Mouse (Mus musculus): ENCODE measurements around the gene Hopx. TPM values are rescaled to one million over a fixed set of nuclear protein-coding genes. Genes with fewer than 3 reads are reported as not detected.

The Hopx gene
- polyA plus RNA-seq, 1 experiment from 2014 or later = 49.0 TPM

GRCm38 (mm10) chr5:77061372-77062038 lies 53.4 kb downstream of the Hopx start:
- DNase-seq (ENCODE audit: low spot score) (peak; percentile 40), ATAC-seq (peak; percentile 55; the same call in 1 of the 2 replicates)
- Histone ChIP-seq H3K4me1 (ENCODE audit: insufficient read depth, low read depth, low read length) (no peaks in the 10 kb centered on the region), H3K27me3 (replicated peaks; ENCODE audit: insufficient read depth, low read length) (no peaks in the 10 kb centered on the region), H3K4me3 (ENCODE audit: low read depth, low read length) (peak overlapping the region; percentile 2; the same call in 1 of the 2 replicates), H3K9me3 (ENCODE audit: low read length) (no peaks in the 10 kb centered on the region), H3K27ac (ENCODE audit: low read length) (no peak overlapping the region), H3K4me2 (replicated peaks; ENCODE audit: low read depth, low read length) (peak overlapping the region; percentile 22; the same call in 1 of the 2 replicates), H3K36me3 (ENCODE audit: insufficient read depth, low read length) (no peaks in the 10 kb centered on the region), H3K9ac (replicated peaks; ENCODE audit: low read depth) (no peak overlapping the region)
- 30% methylated on average over 17 of the region's 17 CpGs for WGBS
- TF ChIP-seq CTCF (IDR thresholded peaks at IDR 0.05) (peak; percentile 93), EP300 (IDR thresholded peaks at IDR 0.05) (no peak)

- H3K9me3 ChIP-seq (ENCODE audit: low read length) = no peaks in the 10 kb centered on the region
- ATAC-seq = no peak
- DNase-seq (ENCODE audit: low spot score) = no peak
- H3K36me3 ChIP-seq (ENCODE audit: insufficient read depth, low read length) = no peaks in the 10 kb centered on the region
- H3K27ac ChIP-seq (ENCODE audit: low read length) = no peak overlapping the region
- no peak overlapping the region for H3K9ac ChIP-seq (replicated peaks; ENCODE audit: low read depth)
- 42% methylated on average over 10 of the region's 10 CpGs for WGBS
- TF ChIP-seq EP300 (IDR thresholded peaks at IDR 0.05) = no peak
- no peak for TF ChIP-seq CTCF (IDR thresholded peaks at IDR 0.05)
- no peak overlapping the region for H3K4me3 ChIP-seq (ENCODE audit: low read depth, low read length)
- no peaks in the 10 kb centered on the region for H3K27me3 ChIP-seq (replicated peaks; ENCODE audit: insufficient read depth, low read length)
- no peak overlapping the region for H3K4me2 ChIP-seq (replicated peaks; ENCODE audit: low read depth, low read length)
- no peaks in the 10 kb centered on the region for H3K4me1 ChIP-seq (ENCODE audit: insufficient read depth, low read depth, low read length)
Observed at GRCm38 (mm10) chr5:77060363-77060762, 54.6 kb downstream of the Hopx start.

GRCm38 (mm10) chr5:77056881-77057440 lies 58.0 kb downstream of the Hopx start:
- DNase-seq (ENCODE audit: low spot score) (no peak), ATAC-seq (no peak)
- no peaks in the 10 kb centered on the region for H3K27me3 ChIP-seq (replicated peaks; ENCODE audit: insufficient read depth, low read length)
- no peak overlapping the region for H3K9ac ChIP-seq (replicated peaks; ENCODE audit: low read depth)
- no peak overlapping the region for H3K4me3 ChIP-seq (ENCODE audit: low read depth, low read length)
- no peaks in the 10 kb centered on the region for H3K9me3 ChIP-seq (ENCODE audit: low read length)
- H3K4me2 ChIP-seq (replicated peaks; ENCODE audit: low read depth, low read length) = no peak overlapping the region
- H3K4me1 ChIP-seq (ENCODE audit: insufficient read depth, low read depth, low read length) = no peaks in the 10 kb centered on the region
- H3K36me3 ChIP-seq (ENCODE audit: insufficient read depth, low read length) = no peaks in the 10 kb centered on the region
- H3K27ac ChIP-seq (ENCODE audit: low read length) = no peak overlapping the region
- no peak for TF ChIP-seq EP300 (IDR thresholded peaks at IDR 0.05)
- no peak for TF ChIP-seq CTCF (IDR thresholded peaks at IDR 0.05)
- 68% methylated on average over 12 of the region's 12 CpGs for WGBS

GRCm38 (mm10) chr5:77052616-77053015 lies 62.3 kb downstream of the Hopx start:
- no peak for TF ChIP-seq CTCF (IDR thresholded peaks at IDR 0.05)
- TF ChIP-seq EP300 (IDR thresholded peaks at IDR 0.05) = no peak
- ATAC-seq = no peak
- Histone ChIP-seq H3K4me2 (replicated peaks; ENCODE audit: low read depth, low read length) (no peak overlapping the region), H3K9me3 (ENCODE audit: low read length) (no peaks in the 10 kb centered on the region), H3K27me3 (replicated peaks; ENCODE audit: insufficient read depth, low read length) (no peaks in the 10 kb centered on the region), H3K36me3 (ENCODE audit: insufficient read depth, low read length) (no peaks in the 10 kb centered on the region), H3K4me3 (ENCODE audit: low read depth, low read length) (no peak overlapping the region), H3K27ac (ENCODE audit: low read length) (no peak overlapping the region), H3K4me1 (ENCODE audit: insufficient read depth, low read depth, low read length) (no peaks in the 10 kb centered on the region), H3K9ac (replicated peaks; ENCODE audit: low read depth) (no peak overlapping the region)
- DNase-seq (ENCODE audit: low spot score) = no peak
- 91% methylated on average over 5 of the region's 5 CpGs for WGBS

GRCm38 (mm10) chr5:77044362-77044761 lies 70.6 kb downstream of the Hopx start:
- 54% methylated on average over 5 of the region's 5 CpGs for WGBS
- ATAC-seq (no peak), DNase-seq (ENCODE audit: low spot score) (no peak)
- Histone ChIP-seq H3K36me3 (ENCODE audit: insufficient read depth, low read length) (no peaks in the 10 kb centered on the region), H3K9me3 (ENCODE audit: low read length) (no peaks in the 10 kb centered on the region), H3K9ac (replicated peaks; ENCODE audit: low read depth) (no peak overlapping the region), H3K4me3 (ENCODE audit: low read depth, low read length) (no peak overlapping the region), H3K27me3 (replicated peaks; ENCODE audit: insufficient read depth, low read length) (no peaks in the 10 kb centered on the region), H3K27ac (ENCODE audit: low read length) (no peak overlapping the region), H3K4me2 (replicated peaks; ENCODE audit: low read depth, low read length) (no peak overlapping the region), H3K4me1 (ENCODE audit: insufficient read depth, low read depth, low read length) (no peaks in the 10 kb centered on the region)
- TF ChIP-seq CTCF (IDR thresholded peaks at IDR 0.05) = no peak

GRCm38 (mm10) chr5:77039391-77039790 lies 75.5 kb downstream of the Hopx start:
- DNase-seq (ENCODE audit: low spot score) = no peak
- Histone ChIP-seq H3K4me1 (ENCODE audit: insufficient read depth, low read depth, low read length) (no peaks in the 10 kb centered on the region), H3K9ac (replicated peaks; ENCODE audit: low read depth) (no peak overlapping the region), H3K27ac (ENCODE audit: low read length) (no peak overlapping the region), H3K4me3 (ENCODE audit: low read depth, low read length) (no peak overlapping the region), H3K9me3 (ENCODE audit: low read length) (no peaks in the 10 kb centered on the region), H3K36me3 (ENCODE audit: insufficient read depth, low read length) (no peaks in the 10 kb centered on the region), H3K27me3 (replicated peaks; ENCODE audit: insufficient read depth, low read length) (no peaks in the 10 kb centered on the region), H3K4me2 (replicated peaks; ENCODE audit: low read depth, low read length) (no peak overlapping the region)
- no peak for TF ChIP-seq CTCF (IDR thresholded peaks at IDR 0.05)
- no peak for TF ChIP-seq EP300 (IDR thresholded peaks at IDR 0.05)
- ATAC-seq = no peak
